Mouse (Mus musculus): ENCODE data around the gene Pdlim4. TPM values are rescaled to one million over a fixed set of nuclear protein-coding genes. Genes with fewer than 3 reads are reported as not detected.

The Pdlim4 gene
- total and polyA plus RNA-seq, 2 experiments from 2014 or later = 46.1 to 47.6 TPM

DNA sequence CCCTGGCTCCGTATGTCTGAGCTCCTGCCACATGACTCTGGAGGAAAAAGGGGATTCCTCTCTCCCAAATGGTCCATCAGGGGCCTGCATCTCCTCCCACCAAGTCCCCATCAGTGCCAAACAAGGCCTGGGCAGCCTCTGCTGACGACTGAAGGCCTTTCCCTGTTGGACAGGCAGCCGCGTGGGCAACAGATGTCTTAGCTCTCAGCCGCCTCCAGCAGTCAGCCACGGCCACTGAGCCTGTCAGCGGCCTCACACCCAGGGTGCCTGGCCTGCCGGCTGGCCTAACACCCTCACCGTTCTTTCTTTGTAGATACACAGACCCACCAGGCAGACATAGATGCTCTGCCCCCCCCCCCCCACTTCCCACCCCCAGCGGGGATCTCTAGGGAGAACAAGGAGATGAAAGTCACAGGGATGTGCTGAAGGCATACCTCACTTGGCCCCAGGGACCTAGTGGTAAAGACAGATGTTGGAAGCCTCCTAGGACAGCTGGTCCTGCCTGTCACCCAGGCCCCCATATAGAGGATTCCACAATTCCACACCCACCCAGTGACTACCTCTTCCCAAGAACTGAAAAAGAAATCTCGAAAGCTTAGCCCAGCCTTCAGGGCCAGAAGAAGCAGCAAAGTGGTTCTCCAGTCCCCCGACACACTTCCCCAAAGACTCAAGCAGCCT is 1.4 kb downstream of the Pdlim4 start:
- TF ChIP-seq CTCF (IDR thresholded peaks at IDR 0.05; ENCODE audit: low read depth) = no peak
- 0 out of 2 replicates have a peak overlapping the region, but pooled peaks have one; percentile 51 for H3K9ac ChIP-seq (replicated peaks; ENCODE audit: low read length)
- 30% methylated on average over 12 of the region's 12 CpGs for WGBS
- H3K4me3 ChIP-seq (ENCODE audit: low read length) = peak overlapping the region; percentile 52; the same call in 1 of the 2 replicates
- DNase-seq (ENCODE audit: low spot score) (peak; percentile 56), ATAC-seq (peak; percentile 16; the same call in 1 of the 2 replicates)
- H3K4me2 ChIP-seq (ENCODE audit: low read depth, low read length) = peak overlapping the region; percentile 83
- peak overlapping the region; percentile 54; the same call in 1 of the 2 replicates for H3K27ac ChIP-seq
- H3K27me3 ChIP-seq (ENCODE audit: insufficient read depth, low read length) = no peaks in the 10 kb centered on the region
- H3K9me3 ChIP-seq (ENCODE audit: low read length) = no peaks in the 10 kb centered on the region
- peaks cover 8% of the 10 kb centered on the region; the same call in 1 of the 2 replicates for H3K4me1 ChIP-seq (ENCODE audit: insufficient read depth, low read length)
- H3K36me3 ChIP-seq (ENCODE audit: insufficient read depth, low read length) = no peaks in the 10 kb centered on the region

- ATAC-seq (no peak), DNase-seq (ENCODE audit: low spot score) (no peak)
- Histone ChIP-seq H3K4me3 (ENCODE audit: low read length) (no peak overlapping the region), H3K9ac (replicated peaks; ENCODE audit: low read length) (no peak overlapping the region), H3K4me1 (ENCODE audit: insufficient read depth, low read length) (peaks cover 11% of the 10 kb centered on the region), H3K27ac (no peak overlapping the region), H3K4me2 (ENCODE audit: low read depth, low read length) (peak overlapping the region; percentile 83), H3K36me3 (ENCODE audit: insufficient read depth, low read length) (no peaks in the 10 kb centered on the region), H3K27me3 (ENCODE audit: insufficient read depth, low read length) (no peaks in the 10 kb centered on the region), H3K9me3 (ENCODE audit: low read length) (no peaks in the 10 kb centered on the region)
- no peak for TF ChIP-seq CTCF (IDR thresholded peaks at IDR 0.05; ENCODE audit: low read depth)
- WGBS = 79% methylated on average over 5 of the region's 5 CpGs
Measured at GRCm38 (mm10) chr11:54066400-54066799, 2.4 kb downstream of the Pdlim4 start.

DNA sequence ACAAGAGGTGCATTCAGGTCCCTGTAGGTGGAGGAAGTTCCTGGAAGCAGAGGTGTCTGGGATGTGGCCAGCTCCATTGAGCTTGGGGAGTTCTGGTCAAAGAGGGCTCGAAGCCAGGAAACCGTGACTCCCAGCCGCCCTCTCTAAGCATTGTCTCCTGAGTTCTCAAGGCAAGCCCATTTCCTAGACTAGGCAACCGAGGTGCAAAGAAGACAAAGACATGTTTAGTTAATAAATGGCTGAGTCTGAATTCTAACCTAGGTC is 3.0 kb downstream of the Pdlim4 start:
- H3K4me3 ChIP-seq (ENCODE audit: low read length) = no peak overlapping the region
- DNase-seq (ENCODE audit: low spot score) (no peak), ATAC-seq (no peak)
- no peaks in the 10 kb centered on the region for H3K27me3 ChIP-seq (ENCODE audit: insufficient read depth, low read length)
- WGBS = 79% methylated on average over 4 of the region's 4 CpGs
- H3K4me2 ChIP-seq (ENCODE audit: low read depth, low read length) = no peak overlapping the region
- H3K4me1 ChIP-seq (ENCODE audit: insufficient read depth, low read length) = peaks cover 11% of the 10 kb centered on the region
- no peak overlapping the region for H3K27ac ChIP-seq
- TF ChIP-seq CTCF (IDR thresholded peaks at IDR 0.05; ENCODE audit: low read depth) = no peak
- no peaks in the 10 kb centered on the region for H3K9me3 ChIP-seq (ENCODE audit: low read length)
- H3K9ac ChIP-seq (replicated peaks; ENCODE audit: low read length) = no peak overlapping the region
- H3K36me3 ChIP-seq (ENCODE audit: insufficient read depth, low read length) = no peaks in the 10 kb centered on the region

DNA sequence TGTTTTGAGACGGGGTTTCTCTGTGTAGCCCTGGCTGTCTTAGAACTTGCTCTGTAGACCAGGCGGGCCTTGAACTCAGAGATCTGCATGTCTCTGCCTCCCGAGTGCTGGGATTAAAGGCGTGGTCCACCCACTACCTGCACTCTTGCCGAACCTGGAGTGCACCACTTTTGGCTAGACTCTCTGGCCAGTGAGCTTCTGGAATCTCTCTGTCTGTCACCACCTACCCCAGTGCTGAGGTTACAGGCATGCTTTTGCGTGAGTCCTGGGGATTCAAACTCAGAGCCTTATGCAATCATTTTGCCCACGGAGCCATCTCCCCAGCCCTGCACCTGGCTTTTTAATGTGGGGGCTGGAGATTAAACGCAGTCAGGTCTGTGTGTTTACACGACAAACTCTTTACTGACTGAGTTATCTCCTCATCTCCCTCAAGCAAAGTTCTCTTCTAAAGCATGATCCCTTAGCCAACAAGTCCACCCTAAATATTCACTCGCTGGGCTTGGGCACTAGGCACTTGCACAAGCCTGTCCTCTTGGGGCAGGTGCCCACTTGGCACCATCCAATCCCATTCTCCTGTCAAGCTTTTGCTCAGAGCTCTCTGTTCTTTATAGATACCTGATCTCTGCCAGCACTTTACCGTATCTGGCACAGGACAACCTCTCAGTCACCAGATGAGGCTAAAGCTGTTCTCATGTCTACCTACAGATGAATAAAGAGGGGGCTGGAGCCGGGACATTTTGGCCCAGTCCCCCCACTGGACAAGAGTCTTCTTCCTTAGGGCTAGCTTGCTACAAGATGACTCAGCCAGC is 3.5 kb downstream of the Pdlim4 start:
- TF ChIP-seq CTCF (IDR thresholded peaks at IDR 0.05; ENCODE audit: low read depth) = no peak
- no peaks in the 10 kb centered on the region for H3K9me3 ChIP-seq (ENCODE audit: low read length)
- WGBS = 87% methylated on average over 12 of the region's 12 CpGs
- no peaks in the 10 kb centered on the region for H3K36me3 ChIP-seq (ENCODE audit: insufficient read depth, low read length)
- ATAC-seq = no peak
- H3K4me2 ChIP-seq (ENCODE audit: low read depth, low read length) = no peak overlapping the region
- H3K9ac ChIP-seq (replicated peaks; ENCODE audit: low read length) = no peak overlapping the region
- DNase-seq (ENCODE audit: low spot score) = no peak
- no peak overlapping the region for H3K27ac ChIP-seq
- H3K4me3 ChIP-seq (ENCODE audit: low read length) = no peak overlapping the region
- no peaks in the 10 kb centered on the region for H3K27me3 ChIP-seq (ENCODE audit: insufficient read depth, low read length)
- H3K4me1 ChIP-seq (ENCODE audit: insufficient read depth, low read length) = peaks cover 11% of the 10 kb centered on the region

DNA sequence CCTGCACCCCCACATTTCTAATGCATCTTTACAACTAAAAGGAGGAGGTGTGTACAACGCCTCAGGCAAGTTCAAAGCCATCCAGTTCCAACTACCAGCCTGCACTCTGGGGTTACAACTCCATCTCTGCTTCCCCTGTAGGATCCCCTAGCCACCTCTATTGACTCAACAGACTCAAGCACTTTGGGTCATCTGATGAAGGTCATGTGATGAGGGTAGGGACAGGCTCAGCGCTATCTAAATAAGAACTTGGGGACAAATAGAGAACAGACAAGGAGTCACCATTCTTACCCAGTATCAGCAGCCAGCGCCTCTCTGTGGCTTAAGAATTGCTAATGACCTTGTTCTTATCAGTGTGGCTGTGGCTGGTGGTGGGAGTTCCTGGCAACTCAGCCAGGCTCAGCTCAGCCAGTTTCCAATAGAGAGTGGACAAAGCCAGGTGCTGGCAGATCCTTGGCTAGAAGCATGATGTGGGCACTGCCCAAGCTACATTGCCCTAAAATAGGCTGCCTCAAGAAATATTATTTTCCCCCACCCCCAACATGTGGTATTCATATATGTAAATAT is 4.3 kb downstream of the Pdlim4 start:
- WGBS = 71% methylated on average over 3 of the region's 3 CpGs
- peaks cover 11% of the 10 kb centered on the region for H3K4me1 ChIP-seq (ENCODE audit: insufficient read depth, low read length)
- no peak for ATAC-seq

GRCm38 (mm10) chr11:54063472-54063775 is 5.4 kb downstream of the Pdlim4 start:
- TF ChIP-seq CTCF (IDR thresholded peaks at IDR 0.05; ENCODE audit: low read depth) = no peak
- no peak overlapping the region for H3K9ac ChIP-seq (replicated peaks; ENCODE audit: low read length)
- ATAC-seq (no peak), DNase-seq (ENCODE audit: low spot score) (no peak)
- H3K27me3 ChIP-seq (ENCODE audit: insufficient read depth, low read length) = no peaks in the 10 kb centered on the region
- no peak overlapping the region for H3K27ac ChIP-seq
- H3K36me3 ChIP-seq (ENCODE audit: insufficient read depth, low read length) = no peaks in the 10 kb centered on the region
- H3K9me3 ChIP-seq (ENCODE audit: low read length) = no peaks in the 10 kb centered on the region
- peaks cover 11% of the 10 kb centered on the region for H3K4me1 ChIP-seq (ENCODE audit: insufficient read depth, low read length)
- no peak overlapping the region for H3K4me3 ChIP-seq (ENCODE audit: low read length)
- WGBS = 85% methylated on average over 10 of the region's 10 CpGs
- H3K4me2 ChIP-seq (ENCODE audit: low read depth, low read length) = no peak overlapping the region

More for the DNA sequence above, 4.3 kb downstream of the Pdlim4 start:
- Histone ChIP-seq H3K4me2 (ENCODE audit: low read depth, low read length) (no peak overlapping the region), H3K36me3 (ENCODE audit: insufficient read depth, low read length) (no peaks in the 10 kb centered on the region), H3K27me3 (ENCODE audit: insufficient read depth, low read length) (no peaks in the 10 kb centered on the region), H3K4me3 (ENCODE audit: low read length) (no peak overlapping the region), H3K9ac (replicated peaks; ENCODE audit: low read length) (no peak overlapping the region), H3K9me3 (ENCODE audit: low read length) (no peaks in the 10 kb centered on the region), H3K27ac (no peak overlapping the region)
- no peak for TF ChIP-seq CTCF (IDR thresholded peaks at IDR 0.05; ENCODE audit: low read depth)
- no peak for DNase-seq (ENCODE audit: low spot score)
